Mouse (Mus musculus) G1E (cell line): ENCODE measurements around the gene Stx6.

ENCODE experiments used
- CTCF ChIP-seq: IDR thresholded peaks from 2 replicates; pipeline ENCODE4 v1.5.1; 2012; ENCODE audit warnings: low read depth, low read length, inconsistent platforms, mixed read lengths
- GATA1 ChIP-seq: IDR thresholded peaks from 2 replicates; pipeline ENCODE4 v1.6.1; 2012; ENCODE audit warnings: borderline replicate concordance, low read length, inconsistent platforms, mixed read lengths
- GATA2 ChIP-seq: IDR thresholded peaks from 2 replicates; pipeline ENCODE4 v1.6.1; 2012; ENCODE audit warnings: low read depth, low read length, inconsistent platforms, borderline replicate concordance
- POLR2AphosphoS5 ChIP-seq: IDR thresholded peaks from 2 replicates; pipeline ENCODE4 v1.6.1; 2012; ENCODE audit warnings: low read depth, low read length, inconsistent platforms; ENCODE audit not compliant: insufficient replicate concordance
- TAL1 ChIP-seq: conservative IDR thresholded peaks from 2 replicates; pipeline ENCODE4 v1.6.1; 2012; ENCODE audit warnings: low read depth, low read length, inconsistent platforms, mixed read lengths

DNA sequence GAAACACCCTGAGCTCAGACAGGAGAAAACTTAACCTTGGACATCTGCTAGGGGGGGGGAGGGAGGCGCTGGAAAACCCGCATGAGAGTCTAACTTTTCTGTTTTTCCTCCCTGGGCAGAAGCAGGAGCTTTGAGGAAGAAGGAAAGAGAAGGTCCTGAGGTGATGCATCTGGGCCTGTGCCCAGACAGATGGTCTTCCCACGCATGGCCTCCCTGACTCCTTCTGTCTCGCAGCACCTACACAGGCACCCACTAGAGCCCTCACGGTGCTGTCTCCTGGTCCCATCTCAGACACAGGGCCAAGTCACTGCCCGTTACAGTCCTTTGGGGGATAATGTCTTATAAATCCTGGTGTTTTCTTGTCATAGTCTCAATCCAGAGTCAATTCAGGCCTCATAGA, 74.3 kb downstream of the Stx6 start:
- TF ChIP-seq CTCF: no peak
- no peak for TF ChIP-seq GATA1
- TF ChIP-seq TAL1: no peak
- no peak for TF ChIP-seq POLR2AphosphoS5
- TF ChIP-seq GATA2: no peak
